Mouse (Mus musculus): ENCODE data around the gene Zbtb24. TPM values are rescaled to one million over a fixed set of nuclear protein-coding genes. Genes with fewer than 3 reads are reported as not detected.

The Zbtb24 gene
- polyA plus RNA-seq, 1 experiment from 2014 or later = 17.3 TPM

- Histone ChIP-seq H3K9me3 (no peaks in the 10 kb centered on the region), H3K4me2 (no peak overlapping the region), H3K4me1 (no peaks in the 10 kb centered on the region), H3K4me3 (replicated peaks) (no peak overlapping the region), H3K9ac (no peak overlapping the region), H3K27me3 (replicated peaks) (no peaks in the 10 kb centered on the region), H3K36me3 (no peaks in the 10 kb centered on the region), H3K27ac (no peak overlapping the region)
- ATAC-seq (ENCODE audit: insufficient read depth, low FRiP score, low read depth) = no peak
- WGBS = 34% methylated on average over 3 of the region's 3 CpGs
Measured at GRCm38 (mm10) chr10:41435141-41435540, 15.0 kb upstream of the Zbtb24 start.

GRCm38 (mm10) chr10:41448216-41448615 is 2.0 kb upstream of the Zbtb24 start:
- H3K4me1 ChIP-seq = peaks cover 5% of the 10 kb centered on the region; the same call in 1 of the 2 replicates

GRCm38 (mm10) chr10:41449684-41450083 is 499 bp upstream of the Zbtb24 start:
- peak overlapping the region; percentile 30; the same call in 1 of the 2 replicates for H3K9ac ChIP-seq
- peaks cover 5% of the 10 kb centered on the region; the same call in 1 of the 2 replicates for H3K4me1 ChIP-seq
- peak; percentile 34; the same call in 1 of the 2 replicates for ATAC-seq (ENCODE audit: insufficient read depth, low FRiP score, low read depth)
- 0 out of 2 replicates have a peak, but pooled peaks cover 5% of the 10 kb centered on the region for H3K36me3 ChIP-seq
- no peaks in the 10 kb centered on the region for H3K9me3 ChIP-seq
- H3K27ac ChIP-seq = peak overlapping the region; percentile 70; the same call in 1 of the 2 replicates
- H3K27me3 ChIP-seq (replicated peaks) = no peaks in the 10 kb centered on the region
- peak overlapping the region; percentile 76 for H3K4me3 ChIP-seq (replicated peaks)
- peak overlapping the region; percentile 72 for H3K4me2 ChIP-seq
- WGBS = 10% methylated on average over 14 of the region's 14 CpGs

More at GRCm38 (mm10) chr10:41448216-41448615, 2.0 kb upstream of the Zbtb24 start:
- Histone ChIP-seq H3K4me2 (no peak overlapping the region), H3K9ac (no peak overlapping the region), H3K4me3 (replicated peaks) (no peak overlapping the region), H3K27me3 (replicated peaks) (no peaks in the 10 kb centered on the region), H3K36me3 (no peaks in the 10 kb centered on the region), H3K27ac (no peak overlapping the region), H3K9me3 (no peaks in the 10 kb centered on the region)
- no peak for ATAC-seq (ENCODE audit: insufficient read depth, low FRiP score, low read depth)
- 68% methylated on average over 1 of the region's 1 CpGs for WGBS

DNA sequence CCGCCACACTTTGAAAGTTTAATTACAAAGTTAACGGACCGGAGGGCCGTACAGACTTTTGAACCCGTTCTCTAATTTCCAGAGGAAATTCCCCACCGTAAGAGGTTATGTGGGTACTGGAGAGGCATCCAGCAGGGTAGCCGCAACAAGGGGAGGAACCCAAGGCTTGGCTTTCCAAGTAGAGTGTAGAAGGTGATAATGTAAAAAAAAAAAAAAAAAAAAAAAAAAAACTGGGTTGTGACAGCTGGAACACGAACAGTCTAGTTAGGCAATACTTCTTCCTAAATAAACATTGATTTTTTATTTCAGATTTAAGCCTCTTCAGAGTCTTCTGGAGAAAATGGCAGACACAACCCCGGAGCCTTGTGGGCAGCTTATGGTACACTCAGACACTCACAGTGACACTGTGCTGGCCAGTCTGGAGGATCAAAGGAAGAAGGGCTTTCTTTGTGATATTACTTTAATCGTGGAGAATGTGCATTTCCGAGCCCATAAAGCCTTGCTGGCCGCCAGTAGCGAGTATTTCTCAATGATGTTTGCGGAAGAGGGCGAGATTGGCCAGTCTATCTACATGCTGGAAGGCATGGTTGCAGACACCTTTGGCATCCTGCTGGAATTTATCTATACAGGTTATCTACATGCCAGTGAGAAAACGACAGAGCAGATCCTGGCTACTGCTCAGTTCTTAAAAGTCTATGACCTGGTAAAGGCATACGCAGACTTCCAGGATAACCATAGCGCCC is 768 bp downstream of the Zbtb24 start:
- H3K36me3 ChIP-seq = 0 out of 2 replicates have a peak, but pooled peaks cover 11% of the 10 kb centered on the region
- 49% methylated on average over 18 of the region's 18 CpGs for WGBS
- no peaks in the 10 kb centered on the region for H3K27me3 ChIP-seq (replicated peaks)
- peak overlapping the region; percentile 76 for H3K4me3 ChIP-seq (replicated peaks)
- no peaks in the 10 kb centered on the region for H3K9me3 ChIP-seq
- H3K4me1 ChIP-seq = peaks cover 5% of the 10 kb centered on the region; the same call in 1 of the 2 replicates
- no peak for ATAC-seq (ENCODE audit: insufficient read depth, low FRiP score, low read depth)
- peak overlapping the region; percentile 64 for H3K4me2 ChIP-seq
- no peak overlapping the region for H3K27ac ChIP-seq
- H3K9ac ChIP-seq = peak overlapping the region; percentile 73; the same call in 1 of the 2 replicates

DNA sequence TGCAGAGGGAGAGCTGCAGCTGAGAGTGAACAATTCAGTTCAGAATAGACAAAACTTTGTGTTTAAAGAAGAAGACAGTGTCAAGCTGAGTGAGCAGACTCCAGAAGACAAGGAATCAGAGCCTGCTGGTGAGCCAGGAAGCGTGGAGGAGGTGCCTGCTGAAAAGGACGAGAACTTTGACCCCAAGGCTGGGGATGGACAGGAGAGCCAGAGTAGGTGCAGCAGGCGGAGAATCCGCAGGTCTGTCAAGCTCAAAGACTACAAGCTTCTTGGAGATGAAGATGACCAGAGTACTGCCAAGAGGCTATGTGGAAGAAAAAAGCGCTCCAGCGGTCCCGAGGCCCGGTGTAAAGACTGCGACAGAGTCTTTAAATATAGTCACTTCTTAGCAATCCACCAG is 1.5 kb downstream of the Zbtb24 start:
- Histone ChIP-seq H3K9me3 (no peaks in the 10 kb centered on the region), H3K4me3 (replicated peaks) (no peak overlapping the region), H3K9ac (no peak overlapping the region), H3K4me2 (no peak overlapping the region), H3K27me3 (replicated peaks) (no peaks in the 10 kb centered on the region), H3K27ac (no peak overlapping the region), H3K36me3 (peaks cover 17% of the 10 kb centered on the region; the same call in 1 of the 2 replicates), H3K4me1 (peaks cover 5% of the 10 kb centered on the region; the same call in 1 of the 2 replicates)
- ATAC-seq (ENCODE audit: insufficient read depth, low FRiP score, low read depth) = no peak
- WGBS = 92% methylated on average over 9 of the region's 9 CpGs

GRCm38 (mm10) chr10:41452791-41453190 is 2.6 kb downstream of the Zbtb24 start:
- Histone ChIP-seq H3K9ac (no peak overlapping the region), H3K27ac (no peak overlapping the region), H3K27me3 (replicated peaks) (no peaks in the 10 kb centered on the region), H3K4me3 (replicated peaks) (no peak overlapping the region), H3K36me3 (peaks cover 18% of the 10 kb centered on the region; the same call in 1 of the 2 replicates), H3K4me2 (no peak overlapping the region), H3K9me3 (no peaks in the 10 kb centered on the region), H3K4me1 (peaks cover 5% of the 10 kb centered on the region; the same call in 1 of the 2 replicates)
- no peak for ATAC-seq (ENCODE audit: insufficient read depth, low FRiP score, low read depth)
- 89% methylated on average over 3 of the region's 3 CpGs for WGBS

- 77% methylated on average over 4 of the region's 4 CpGs for whole genome bisulfite sequencing
- no peak for ATAC-seq (ENCODE audit: insufficient read depth, low FRiP score, low read depth)
Measured at GRCm38 (mm10) chr10:41459990-41460389, 9.8 kb downstream of the Zbtb24 start.

GRCm38 (mm10) chr10:41460501-41460900 is 10.3 kb downstream of the Zbtb24 start:
- ATAC-seq (ENCODE audit: insufficient read depth, low FRiP score, low read depth) = no peak
- WGBS = 18% methylated on average over 2 of the region's 2 CpGs
- peaks cover 23% of the 10 kb centered on the region for H3K36me3 ChIP-seq

More at GRCm38 (mm10) chr10:41459990-41460389, 9.8 kb downstream of the Zbtb24 start:
- Histone ChIP-seq H3K9me3 (no peaks in the 10 kb centered on the region), H3K36me3 (peaks cover 25% of the 10 kb centered on the region), H3K9ac (no peak overlapping the region), H3K4me2 (no peak overlapping the region), H3K27ac (no peak overlapping the region), H3K27me3 (replicated peaks) (no peaks in the 10 kb centered on the region), H3K4me1 (no peaks in the 10 kb centered on the region), H3K4me3 (replicated peaks) (no peak overlapping the region)

DNA sequence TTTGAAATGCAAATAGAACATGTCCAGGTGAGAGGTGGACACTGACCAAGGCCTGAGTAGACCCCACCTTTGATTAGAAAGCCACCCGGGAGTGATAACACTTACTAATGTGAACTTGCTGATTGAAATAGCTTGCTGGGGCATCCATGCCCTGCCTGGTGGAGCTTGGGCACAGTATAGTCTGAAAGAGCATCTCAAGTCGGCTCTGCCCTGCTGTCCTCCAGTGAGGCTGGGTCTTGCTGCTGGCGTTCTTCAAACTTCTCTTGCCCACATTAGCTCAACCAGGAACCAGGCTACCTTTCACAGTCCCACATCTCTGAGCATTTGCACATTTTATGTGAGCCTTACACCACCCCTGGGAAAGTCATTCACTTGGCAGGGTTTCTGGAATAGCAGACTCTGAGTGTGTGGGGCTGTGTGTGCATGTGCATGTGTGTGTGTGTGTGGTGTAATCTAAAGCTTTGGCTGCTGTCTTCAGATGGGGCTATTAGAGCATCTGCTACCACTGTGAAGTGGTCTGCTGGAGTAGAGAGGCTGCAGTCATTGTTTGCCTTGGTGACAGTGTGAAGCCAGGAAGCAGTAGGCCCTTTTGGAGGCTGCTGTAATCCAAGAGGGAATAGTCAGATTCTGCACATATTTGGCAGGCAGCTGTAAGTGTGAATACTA is 11.0 kb downstream of the Zbtb24 start:
- Histone ChIP-seq H3K4me1 (no peaks in the 10 kb centered on the region), H3K36me3 (peaks cover 21% of the 10 kb centered on the region), H3K9me3 (no peaks in the 10 kb centered on the region), H3K27ac (no peak overlapping the region), H3K4me3 (replicated peaks) (no peak overlapping the region), H3K9ac (no peak overlapping the region), H3K4me2 (no peak overlapping the region), H3K27me3 (replicated peaks) (no peaks in the 10 kb centered on the region)
- 85% methylated on average over 3 of the region's 3 CpGs for WGBS
- no peak for ATAC-seq (ENCODE audit: insufficient read depth, low FRiP score, low read depth)

More at GRCm38 (mm10) chr10:41460501-41460900, 10.3 kb downstream of the Zbtb24 start:
- Histone ChIP-seq H3K27ac (no peak overlapping the region), H3K9ac (no peak overlapping the region), H3K27me3 (replicated peaks) (no peaks in the 10 kb centered on the region), H3K4me1 (no peaks in the 10 kb centered on the region), H3K4me2 (no peak overlapping the region), H3K9me3 (no peaks in the 10 kb centered on the region), H3K4me3 (replicated peaks) (no peak overlapping the region)

- no peaks in the 10 kb centered on the region for H3K4me1 ChIP-seq
- 63% methylated on average over 15 of the region's 15 CpGs for WGBS
- H3K27ac ChIP-seq = no peak overlapping the region
- H3K9ac ChIP-seq = no peak overlapping the region
- no peak overlapping the region for H3K4me2 ChIP-seq
- H3K9me3 ChIP-seq = no peaks in the 10 kb centered on the region
- H3K27me3 ChIP-seq (replicated peaks) = no peaks in the 10 kb centered on the region
- no peak for ATAC-seq (ENCODE audit: insufficient read depth, low FRiP score, low read depth)
- no peak overlapping the region for H3K4me3 ChIP-seq (replicated peaks)
- peaks cover 12% of the 10 kb centered on the region for H3K36me3 ChIP-seq
Measured at GRCm38 (mm10) chr10:41464401-41464955, 14.3 kb downstream of the Zbtb24 start.

DNA sequence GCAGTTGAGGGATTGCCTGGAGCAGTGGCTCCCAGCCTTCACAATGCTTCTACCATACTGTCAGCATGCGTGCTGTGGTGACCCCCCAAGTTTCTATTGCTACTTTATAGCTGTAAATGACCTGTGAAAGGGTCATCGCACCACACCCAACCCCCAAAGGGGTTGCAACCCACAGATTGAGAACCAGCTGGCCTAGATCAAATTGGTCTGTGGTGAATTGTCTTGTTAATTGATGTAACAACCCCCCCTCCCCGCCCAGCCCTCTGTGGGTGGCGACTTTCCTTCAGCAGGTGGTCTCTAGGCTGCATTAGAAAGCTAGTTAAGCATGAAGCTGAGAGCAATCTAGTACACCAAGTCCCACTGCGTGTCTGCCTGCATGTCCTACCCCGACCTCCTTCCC is 17.1 kb downstream of the Zbtb24 start:
- H3K4me2 ChIP-seq = no peak overlapping the region
- ATAC-seq (ENCODE audit: insufficient read depth, low FRiP score, low read depth) = no peak
- peaks cover 12% of the 10 kb centered on the region for H3K36me3 ChIP-seq
- H3K4me3 ChIP-seq (replicated peaks) = no peak overlapping the region
- no peak overlapping the region for H3K9ac ChIP-seq
- no peaks in the 10 kb centered on the region for H3K27me3 ChIP-seq (replicated peaks)
- H3K4me1 ChIP-seq = no peaks in the 10 kb centered on the region
- no peak overlapping the region for H3K27ac ChIP-seq
- no peaks in the 10 kb centered on the region for H3K9me3 ChIP-seq
- WGBS = 42% methylated on average over 6 of the region's 6 CpGs

GRCm38 (mm10) chr10:41470693-41471092 is 20.5 kb downstream of the Zbtb24 start:
- no peak for ATAC-seq (ENCODE audit: insufficient read depth, low FRiP score, low read depth)
- H3K27me3 ChIP-seq (replicated peaks) = no peaks in the 10 kb centered on the region
- H3K4me2 ChIP-seq = no peak overlapping the region
- H3K4me1 ChIP-seq = peaks cover under 1% of the 10 kb centered on the region; the same call in 1 of the 2 replicates
- H3K27ac ChIP-seq = no peak overlapping the region
- no peaks in the 10 kb centered on the region for H3K9me3 ChIP-seq
- WGBS = 86% methylated on average over 3 of the region's 3 CpGs
- H3K4me3 ChIP-seq (replicated peaks) = no peak overlapping the region
- no peaks in the 10 kb centered on the region for H3K36me3 ChIP-seq
- no peak overlapping the region for H3K9ac ChIP-seq

All from stomach, embryonic 15.5 days (tissue).